Mouse (Mus musculus) liver, embryonic 15.5 days (tissue): ENCODE data around the gene Krtap4-7. TPM values are rescaled to one million over a fixed set of nuclear protein-coding genes. Genes with fewer than 3 reads are reported as not detected.
"Not testable (repeated sequence)": the region's sequence is repeated elsewhere in the genome, so short reads cannot be mapped to it uniquely, and the experiment has no call there.

Experiments used
- ATAC-seq: fragments of 200-750 bp; cut with Nextera tagmentation; 2 replicates; pipeline ENCODE4 v1.8.0; 2017; ENCODE audit warnings: moderate number of reproducible peaks, mild to moderate bottlenecking, moderate library complexity; ENCODE audit not compliant: insufficient read depth
- H3K27ac ChIP-seq: fragments of 300-500 bp; sonication (generic); replicated peaks from 2 replicates; pipeline ENCODE4 v1.5.1; 2015; ENCODE audit warnings: mild to moderate bottlenecking, inconsistent platforms
- H3K27me3 ChIP-seq: fragments of 300-500 bp; sonication (generic); 2 replicates; pipeline ENCODE4 v1.6.1; 2015; ENCODE audit warnings: mild to moderate bottlenecking, inconsistent platforms
- H3K36me3 ChIP-seq: fragments of 300-500 bp; sonication (generic); replicated peaks from 2 replicates; pipeline ENCODE4 v1.6.1; 2015; ENCODE audit warnings: moderate library complexity, mild to moderate bottlenecking, inconsistent platforms
- H3K4me1 ChIP-seq: fragments of 300-500 bp; sonication (generic); replicated peaks from 2 replicates; pipeline ENCODE4 v1.6.1; 2015; ENCODE audit warnings: inconsistent platforms
- H3K4me2 ChIP-seq: fragments of 300-500 bp; sonication (generic); 2 replicates; pipeline ENCODE4 v1.6.1; 2015; ENCODE audit warnings: moderate library complexity, mild to moderate bottlenecking, inconsistent platforms
- H3K4me3 ChIP-seq: fragments of 300-500 bp; sonication (generic); replicated peaks from 2 replicates; pipeline ENCODE4 v1.5.1; 2015; ENCODE audit warnings: mild to moderate bottlenecking, inconsistent platforms
- H3K9ac ChIP-seq: fragments of 300-500 bp; sonication (generic); 2 replicates; pipeline ENCODE4 v1.6.1; 2015; ENCODE audit warnings: moderate library complexity, mild to moderate bottlenecking, inconsistent platforms
- H3K9me3 ChIP-seq: fragments of 300-500 bp; sonication (generic); replicated peaks from 2 replicates; pipeline ENCODE4 v1.6.1; 2016; ENCODE audit warnings: inconsistent platforms
- WGBS: fragments of 180-500 bp; shearing (Covaris S2); methylation state at CpG from one replicate; pipeline ENCODE4 v1.1.7; 2015; ENCODE audit warnings: mixed read lengths; ENCODE audit not compliant: insufficient replicate concordance; 5-methylcytosine and 5-hydroxymethylcytosine counted together
- polyA plus RNA-seq: library from polyadenylated mRNA; unstranded; fragments of >200 nt; fragmentation: Nextera tagmentation; extraction: Ambion mirVana; gene quantifications from 2 replicates; pipeline ENCODE4 v1.2.1, GENCODE M21; 2015

Krtap4-7 gene
- polyA plus RNA-seq, 1 experiment from 2014 or later: not detected

GRCm38 (mm10) chr11:99640926-99641325, 3.0 kb downstream of the Krtap4-7 start:
- Histone ChIP-seq H3K4me1 (no peaks in the 10 kb centered on the region), H3K27ac (no peak overlapping the region), H3K9me3 (no peaks in the 10 kb centered on the region), H3K4me2 (no peak overlapping the region), H3K27me3 (no peaks in the 10 kb centered on the region), H3K36me3 (no peaks in the 10 kb centered on the region), H3K4me3 (no peak overlapping the region), H3K9ac (no peak overlapping the region)
- WGBS: 12% methylated on average over 1 of the region's 1 CpGs
- no peak for ATAC-seq

GRCm38 (mm10) chr11:99637086-99637485, 6.8 kb downstream of the Krtap4-7 start:
- ATAC-seq: no peak
- no peak overlapping the region for H3K27ac ChIP-seq
- no peaks in the 10 kb centered on the region for H3K36me3 ChIP-seq
- H3K9ac ChIP-seq: no peak overlapping the region
- H3K4me3 ChIP-seq: no peak overlapping the region
- no peak overlapping the region for H3K4me2 ChIP-seq
- no peaks in the 10 kb centered on the region for H3K4me1 ChIP-seq
- WGBS: 55% methylated on average over 1 of the region's 1 CpGs
- no peaks in the 10 kb centered on the region for H3K9me3 ChIP-seq
- no peaks in the 10 kb centered on the region for H3K27me3 ChIP-seq

GRCm38 (mm10) chr11:99634653-99635134, 9.2 kb downstream of the Krtap4-7 start, which contains the start of gene Krtap4-2:
Krtap4-2 (minus strand) TSS chr11:99635084.
- H3K4me1 ChIP-seq: no peaks in the 10 kb centered on the region
- H3K4me2 ChIP-seq: no peak within 1 kb of the TSS
- ATAC-seq: no peak
- no peaks in the 10 kb centered on the region for H3K27me3 ChIP-seq
- H3K9me3 ChIP-seq: no peaks in the 10 kb centered on the region
- H3K36me3 ChIP-seq: no peaks in the 10 kb centered on the region
- H3K4me3 ChIP-seq: no peak within 1 kb of the TSS
- no peak within 1 kb of the TSS for H3K27ac ChIP-seq
- WGBS: 46% methylated on average over 8 of the region's 8 CpGs
- H3K9ac ChIP-seq: no peak within 1 kb of the TSS

GRCm38 (mm10) chr11:99633293-99633692, 10.6 kb downstream of the Krtap4-7 start:
- Histone ChIP-seq H3K27ac (no peak overlapping the region), H3K9ac (no peak overlapping the region), H3K27me3 (no peaks in the 10 kb centered on the region), H3K4me2 (no peak overlapping the region), H3K9me3 (no peaks in the 10 kb centered on the region), H3K4me3 (no peak overlapping the region), H3K4me1 (no peaks in the 10 kb centered on the region), H3K36me3 (no peaks in the 10 kb centered on the region)
- ATAC-seq: no peak
- WGBS: 33% methylated on average over 2 of the region's 2 CpGs

- 44% methylated on average over 3 of the region's 3 CpGs for WGBS
- Histone ChIP-seq H3K9me3 (no peaks in the 10 kb centered on the region), H3K9ac (no peak overlapping the region), H3K36me3 (no peaks in the 10 kb centered on the region), H3K27me3 (no peaks in the 10 kb centered on the region), H3K4me1 (no peaks in the 10 kb centered on the region), H3K27ac (no peak overlapping the region), H3K4me2 (no peak overlapping the region), H3K4me3 (no peak overlapping the region)
- no peak for ATAC-seq
Observed at GRCm38 (mm10) chr11:99630890-99631289, 13.0 kb downstream of the Krtap4-7 start.

GRCm38 (mm10) chr11:99628138-99628537, 15.8 kb downstream of the Krtap4-7 start, which contains the start of gene Krtap4-1:
Krtap4-1 (minus strand) TSS chr11:99628238.
- no peak within 1 kb of the TSS for H3K27ac ChIP-seq
- no peak within 1 kb of the TSS for H3K4me2 ChIP-seq
- no peaks in the 10 kb centered on the region for H3K36me3 ChIP-seq
- no peaks in the 10 kb centered on the region for H3K9me3 ChIP-seq
- no peaks in the 10 kb centered on the region for H3K4me1 ChIP-seq
- no peak for ATAC-seq
- WGBS: 60% methylated on average over 4 of the region's 4 CpGs
- H3K4me3 ChIP-seq: no peak within 1 kb of the TSS
- H3K27me3 ChIP-seq: no peaks in the 10 kb centered on the region
- no peak within 1 kb of the TSS for H3K9ac ChIP-seq

- Histone ChIP-seq H3K4me1 (no peaks in the 10 kb centered on the region), H3K27ac (no peak within 1 kb of the TSS), H3K4me2 (no peak within 1 kb of the TSS), H3K9me3 (no peaks in the 10 kb centered on the region), H3K4me3 (no peak within 1 kb of the TSS), H3K9ac (no peak within 1 kb of the TSS), H3K27me3 (no peaks in the 10 kb centered on the region), H3K36me3 (no peaks in the 10 kb centered on the region)
- 68% methylated on average over 2 of the region's 2 CpGs for WGBS
- no peak for ATAC-seq
Observed at GRCm38 (mm10) chr11:99620335-99620734, 23.6 kb downstream of the Krtap4-7 start, which contains the start of gene Gm11562. Gm11562 (minus strand) TSS chr11:99620435.

GRCm38 (mm10) chr11:99614796-99615363, 29.0 kb downstream of the Krtap4-7 start, which contains the start of gene Krtap2-4:
Krtap2-4 (minus strand) TSS chr11:99614846.
- 39% methylated on average over 3 of the region's 3 CpGs for WGBS
- no peak within 1 kb of the TSS for H3K27ac ChIP-seq
- no peak for ATAC-seq

GRCm38 (mm10) chr11:99610089-99610488, 33.8 kb downstream of the Krtap4-7 start, which contains the start of gene Gm11937:
Gm11937 (minus strand) TSS chr11:99610189.
- WGBS: 35% methylated on average over 2 of the region's 2 CpGs
- H3K4me3 ChIP-seq: not testable (repeated sequence)

More at GRCm38 (mm10) chr11:99614796-99615363, 29.0 kb downstream of the Krtap4-7 start, which contains the start of gene Krtap2-4:
- Histone ChIP-seq H3K27me3 (no peaks in the 10 kb centered on the region), H3K4me1 (no peaks in the 10 kb centered on the region), H3K4me2 (no peak within 1 kb of the TSS), H3K9me3 (no peaks in the 10 kb centered on the region), H3K36me3 (no peaks in the 10 kb centered on the region), H3K9ac (no peak within 1 kb of the TSS), H3K4me3 (no peak within 1 kb of the TSS)

GRCm38 (mm10) chr11:99609126-99609525, 34.8 kb downstream of the Krtap4-7 start:
- Histone ChIP-seq H3K27me3 (no peaks in the 10 kb centered on the region), H3K9me3 (no peaks in the 10 kb centered on the region), H3K4me2 (no peak overlapping the region), H3K4me3 (no peak overlapping the region), H3K27ac (no peak overlapping the region), H3K9ac (no peak overlapping the region), H3K4me1 (no peaks in the 10 kb centered on the region), H3K36me3 (no peaks in the 10 kb centered on the region)
- WGBS: 26% methylated on average over 1 of the region's 1 CpGs
- ATAC-seq: no peak

More at GRCm38 (mm10) chr11:99610089-99610488, 33.8 kb downstream of the Krtap4-7 start, which contains the start of gene Gm11937:
- not testable (repeated sequence) for H3K36me3 ChIP-seq, ATAC-seq, H3K27ac ChIP-seq, H3K9ac ChIP-seq, H3K4me2 ChIP-seq, H3K27me3 ChIP-seq, H3K9me3 ChIP-seq, H3K4me1 ChIP-seq

GRCm38 (mm10) chr11:99603208-99603607, 40.7 kb downstream of the Krtap4-7 start, which contains the start of gene Gm11938:
Gm11938 (minus strand) TSS chr11:99603308.
- H3K4me3 ChIP-seq, ATAC-seq, H3K9me3 ChIP-seq, H3K4me2 ChIP-seq, H3K9ac ChIP-seq, H3K27ac ChIP-seq, H3K36me3 ChIP-seq, H3K4me1 ChIP-seq, H3K27me3 ChIP-seq: not testable (repeated sequence)
- 43% methylated on average over 1 of the region's 1 CpGs for WGBS
